Mouse (Mus musculus) bone marrow, adult 2 months (tissue): ENCODE data around the gene Tsfm. TPM values are rescaled to one million over a fixed set of nuclear protein-coding genes. Genes with fewer than 3 reads are reported as not detected.

Experiments used
- H3K27ac ChIP-seq: fragments of 200-500 bp; 2 replicates; pipeline ENCODE4 v1.5.1; 2012; ENCODE audit warnings: low read depth, mild to moderate bottlenecking, control low read depth, inconsistent platforms, low read length; ENCODE audit not compliant: control insufficient read depth, poor library complexity, insufficient read depth
- H3K4me1 ChIP-seq: fragments of 200-500 bp; 2 replicates; pipeline ENCODE4 v1.6.1; 2011; ENCODE audit warnings: low read length; ENCODE audit not compliant: control insufficient read depth, insufficient read depth
- H3K4me3 ChIP-seq: fragments of 200-500 bp; replicated peaks from 2 replicates; pipeline ENCODE3; 2011; ENCODE audit warnings: mild to moderate bottlenecking, low read depth, low read length, control low read depth; ENCODE audit not compliant: control insufficient read depth
- CTCF ChIP-seq: fragments of 200-500 bp; IDR thresholded peaks from 2 replicates; pipeline ENCODE4 v1.5.1; 2011; ENCODE audit warnings: low read length, control low read depth; ENCODE audit not compliant: control insufficient read depth, insufficient read depth
- POLR2A ChIP-seq: fragments of 200-500 bp; IDR thresholded peaks from 2 replicates; pipeline ENCODE4 v1.6.1; 2011; ENCODE audit warnings: low read depth, mild to moderate bottlenecking, control low read depth, low read length, borderline replicate concordance; ENCODE audit not compliant: control insufficient read depth
- WGBS: fragments of 180-500 bp; shearing (Covaris S2); methylation state at CpG from one replicate; pipeline ENCODE4 v1.1.7; 2018; 5-methylcytosine and 5-hydroxymethylcytosine counted together
- polyA plus RNA-seq: library from polyadenylated mRNA; stranded (reverse); fragments of >200 nt; gene quantifications from 2 replicates; pipeline ENCODE4 v1.2.4, GENCODE M21; 2011; ENCODE audit warnings: low replicate concordance; ENCODE audit not compliant: missing spikeins, insufficient read depth, insufficient read length

Gene Tsfm
- polyA plus RNA-seq, 1 experiment, result 23.6 TPM

GRCm38 (mm10) chr10:126972988-126973387 is 57.7 kb downstream of the Tsfm start:
- TF ChIP-seq CTCF (no peak), POLR2A (no peak)
- H3K27ac ChIP-seq, result no peak overlapping the region
- H3K4me1 ChIP-seq, result no peaks in the 10 kb centered on the region
- H3K4me3 ChIP-seq, result no peak overlapping the region
- 53% methylated on average over 7 of the region's 7 CpGs for WGBS

GRCm38 (mm10) chr10:126972051-126972725 is 58.5 kb downstream of the Tsfm start:
- no peak for TF ChIP-seq CTCF
- TF ChIP-seq POLR2A, result no peak
- 78% methylated on average over 13 of the region's 13 CpGs for WGBS
- Histone ChIP-seq H3K27ac (no peak overlapping the region), H3K4me3 (no peak overlapping the region), H3K4me1 (no peaks in the 10 kb centered on the region)

DNA sequence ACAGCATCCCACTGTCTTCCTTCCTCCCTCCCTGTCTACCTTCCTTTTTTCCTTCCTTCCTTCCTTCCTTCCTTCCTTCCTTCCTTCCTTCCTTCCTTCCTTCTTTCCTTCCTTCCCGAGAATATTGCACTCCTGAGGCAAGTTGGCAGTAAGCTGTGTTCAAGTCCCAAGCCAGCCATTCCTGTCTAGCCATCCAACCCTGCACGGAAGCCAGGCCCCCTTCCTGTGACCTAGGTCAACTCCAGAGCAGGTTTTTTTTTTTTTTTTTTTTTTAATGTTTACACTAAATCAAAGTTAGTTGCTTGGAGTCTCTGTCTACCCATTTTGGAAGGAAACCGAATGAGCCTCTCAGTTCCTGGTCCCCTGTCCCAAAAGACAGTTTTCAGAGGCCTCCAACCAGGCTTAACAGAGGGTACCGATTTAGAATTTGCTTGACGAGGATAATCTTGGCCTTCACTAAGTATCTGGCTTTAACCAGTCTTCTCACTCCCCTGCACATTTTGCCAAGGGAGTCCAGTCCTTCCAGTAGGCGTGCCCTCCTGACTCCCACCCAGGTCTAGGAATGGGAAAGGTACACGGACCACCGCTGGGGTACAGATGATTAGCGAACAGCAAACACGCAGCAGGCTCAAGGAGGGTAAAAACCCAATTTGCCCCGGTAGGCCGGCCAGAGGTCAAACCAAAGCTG is 59.1 kb downstream of the Tsfm start:
- peaks cover 1% of the 10 kb centered on the region; the same call in 1 of the 2 replicates for H3K4me1 ChIP-seq
- H3K27ac ChIP-seq, result no peak overlapping the region
- no peak overlapping the region for H3K4me3 ChIP-seq
- TF ChIP-seq CTCF (no peak), POLR2A (no peak)
- 71% methylated on average over 12 of the region's 12 CpGs for WGBS

GRCm38 (mm10) chr10:126963821-126964220 is 66.8 kb downstream of the Tsfm start:
- Histone ChIP-seq H3K4me3 (no peak overlapping the region), H3K27ac (no peak overlapping the region), H3K4me1 (peaks cover 1% of the 10 kb centered on the region; the same call in 1 of the 2 replicates)
- TF ChIP-seq CTCF (no peak), POLR2A (no peak)
- WGBS, result 81% methylated on average over 8 of the region's 8 CpGs

DNA sequence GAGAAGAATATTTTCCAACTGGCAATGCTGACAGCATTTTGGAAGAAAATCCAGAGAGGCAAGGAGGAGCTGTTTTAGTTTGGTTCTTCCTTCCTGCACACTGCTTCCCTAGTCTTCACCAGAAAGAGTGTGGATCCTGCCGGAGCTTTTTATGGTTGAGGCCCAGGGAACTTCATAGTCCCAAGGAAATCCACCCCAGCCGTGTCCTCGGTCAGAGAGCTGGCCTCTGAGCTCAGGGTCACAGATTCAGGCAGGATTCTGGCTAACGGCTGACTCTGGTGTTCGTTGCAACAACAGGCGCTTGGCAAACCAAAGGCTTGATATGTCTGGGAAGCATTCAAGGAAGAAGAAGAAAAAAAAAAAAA is 67.7 kb downstream of the Tsfm start:
- 73% methylated on average over 6 of the region's 6 CpGs for WGBS
- H3K4me3 ChIP-seq, result no peak overlapping the region
- no peak overlapping the region for H3K27ac ChIP-seq
- H3K4me1 ChIP-seq, result peaks cover 1% of the 10 kb centered on the region; the same call in 1 of the 2 replicates
- no peak for TF ChIP-seq CTCF
- TF ChIP-seq POLR2A, result no peak

DNA sequence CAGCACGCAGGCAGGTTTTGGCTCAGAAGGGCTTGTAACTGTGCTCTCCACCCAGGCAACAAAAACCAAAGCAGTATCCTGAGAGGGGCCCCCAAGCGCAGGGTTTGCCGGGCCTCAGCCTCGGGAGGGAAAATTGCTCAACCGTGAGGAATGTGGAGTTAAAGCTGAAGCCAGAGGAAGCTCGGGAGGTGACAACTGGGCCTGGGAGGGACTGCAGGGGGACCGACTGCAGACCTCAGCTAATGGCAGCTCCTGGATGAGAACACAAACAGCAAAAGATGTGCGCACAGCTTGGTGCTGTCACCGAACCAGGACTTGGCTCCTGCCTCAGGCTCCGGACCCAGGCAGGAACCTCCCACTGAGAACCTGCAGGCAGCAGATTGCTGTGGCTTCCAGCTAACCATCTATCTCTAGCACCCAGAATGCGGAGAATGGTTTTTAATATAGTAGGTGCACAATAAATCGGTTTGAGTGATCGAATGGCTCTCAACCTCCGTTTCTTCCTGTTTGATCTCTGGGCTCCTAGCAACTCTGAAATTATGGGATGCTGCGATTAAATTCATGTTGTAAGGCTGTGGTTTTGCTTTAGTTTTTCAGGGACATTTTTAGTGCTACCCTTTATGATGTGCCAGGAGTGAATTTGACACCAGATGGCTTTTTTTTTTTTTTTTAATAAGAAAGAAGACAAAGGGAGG is 68.2 kb downstream of the Tsfm start:
- TF ChIP-seq CTCF, result no peak
- no peak for TF ChIP-seq POLR2A
- WGBS, result 51% methylated on average over 15 of the region's 15 CpGs
- Histone ChIP-seq H3K4me1 (peaks cover 1% of the 10 kb centered on the region; the same call in 1 of the 2 replicates), H3K4me3 (no peak overlapping the region), H3K27ac (no peak overlapping the region)

DNA sequence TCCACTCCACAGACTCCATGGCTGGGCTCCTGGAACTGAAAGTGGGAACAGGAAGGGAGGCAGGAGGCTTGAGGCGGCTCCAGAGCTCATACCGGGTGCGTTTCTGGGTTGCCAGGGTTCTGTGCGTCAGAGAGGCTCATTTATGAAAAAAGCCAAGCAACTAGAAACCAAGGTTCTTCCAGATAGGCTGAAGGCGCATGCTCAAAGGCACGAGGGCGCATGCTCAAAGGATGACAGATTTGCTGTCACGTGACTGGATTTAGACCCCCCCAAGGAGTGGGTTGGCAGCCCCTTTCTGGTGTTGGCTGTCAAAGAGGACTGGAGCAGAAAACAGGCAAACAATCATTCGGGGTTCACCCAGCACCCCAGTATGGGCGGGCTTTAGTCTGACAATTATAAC is 68.9 kb downstream of the Tsfm start:
- H3K4me1 ChIP-seq, result no peaks in the 10 kb centered on the region
- TF ChIP-seq CTCF (no peak), POLR2A (no peak)

More for the DNA sequence above, 68.9 kb downstream of the Tsfm start:
- Histone ChIP-seq H3K27ac (no peak overlapping the region), H3K4me3 (no peak overlapping the region)
- 82% methylated on average over 10 of the region's 10 CpGs for WGBS

Other genes starting within 250 kb of the Tsfm start
- gene Atp23, start 129.5 kb downstream of the Tsfm start, polyA plus RNA-seq, result 0.83 and 3.3 TPM in 2 replicates
- 31.5 and 43.9 TPM in 2 replicates for gene Ctdsp2, start 52.1 kb downstream of the Tsfm start, polyA plus RNA-seq
- not detected in 2 replicates for gene Avil, start 30.1 kb downstream of the Tsfm start, polyA plus RNA-seq
- 10.0 and 14.6 TPM in 2 replicates for gene Mettl1, start 10.6 kb upstream of the Tsfm start, polyA plus RNA-seq
- gene Eef1akmt3, start 10.7 kb upstream of the Tsfm start, polyA plus RNA-seq, result 1.1 TPM in 1 of 2 replicates, not detected in the other
- not detected in 2 replicates for gene Cyp27b1, start 17.4 kb upstream of the Tsfm start, polyA plus RNA-seq
- 1.6 TPM in 1 of 2 replicates, not detected in the other for gene March9, start 29.3 kb upstream of the Tsfm start, polyA plus RNA-seq
- gene Cdk4, start 32.7 kb upstream of the Tsfm start, polyA plus RNA-seq, result 127 and 148 TPM in 2 replicates
- 15.7 and 22.5 TPM in 2 replicates for gene Tspan31, start 39.4 kb upstream of the Tsfm start, polyA plus RNA-seq
- 11.0 and 27.3 TPM in 2 replicates for gene Agap2, start 44.4 kb upstream of the Tsfm start, polyA plus RNA-seq
- gene Os9, start 90.3 kb upstream of the Tsfm start, polyA plus RNA-seq, result 34.7 and 69.0 TPM in 2 replicates
- 26.4 and 54.8 TPM in 2 replicates for gene B4galnt1, start 134.4 kb upstream of the Tsfm start, polyA plus RNA-seq
- not detected in 2 replicates for gene Slc26a10, start 149.8 kb upstream of the Tsfm start, polyA plus RNA-seq
- gene Arhgef25, start 159.2 kb upstream of the Tsfm start, polyA plus RNA-seq, result 9.9 and 25.0 TPM in 2 replicates
- gene Dtx3, start 164.9 kb upstream of the Tsfm start, polyA plus RNA-seq, result 58.4 and 78.7 TPM in 2 replicates
- 18.1 and 24.9 TPM in 2 replicates for gene Pip4k2c, start 180.7 kb upstream of the Tsfm start, polyA plus RNA-seq
- 1.7 and 2.3 TPM in 2 replicates for gene Kif5a, start 232.5 kb upstream of the Tsfm start, polyA plus RNA-seq
- gene Dctn2, start 235.5 kb upstream of the Tsfm start, polyA plus RNA-seq, result 68.6 and 115 TPM in 2 replicates